Mouse (Mus musculus): Measurements from ENCODE around the gene Hddc2.
"Not testable (repeated sequence)": the region's sequence is repeated elsewhere in the genome, so short reads cannot be mapped to it uniquely, and the experiment has no call there.

Gene Hddc2

GRCm38 (mm10) chr10:31354141-31354540 lies 41.0 kb downstream of the Hddc2 start:
- no peak for DNase-seq (ENCODE audit: low read depth)

GRCm38 (mm10) chr10:31354886-31355461 lies 41.8 kb downstream of the Hddc2 start:
- no peak for DNase-seq (ENCODE audit: low read depth)

- no peak for DNase-seq (ENCODE audit: low read depth)
Measured at GRCm38 (mm10) chr10:31359749-31360148, 46.6 kb downstream of the Hddc2 start.

- DNase-seq (ENCODE audit: low read depth): not testable (repeated sequence)
Measured at GRCm38 (mm10) chr10:31370200-31370599, 57.0 kb downstream of the Hddc2 start.
